Mouse (Mus musculus): ENCODE results near the gene Ccdc73. TPM values are rescaled to one million over a fixed set of nuclear protein-coding genes. Genes with fewer than 3 reads are reported as not detected.

Ccdc73 gene
- polyA plus RNA-seq, 1 experiment from 2014 or later = 5.8 TPM

DNA sequence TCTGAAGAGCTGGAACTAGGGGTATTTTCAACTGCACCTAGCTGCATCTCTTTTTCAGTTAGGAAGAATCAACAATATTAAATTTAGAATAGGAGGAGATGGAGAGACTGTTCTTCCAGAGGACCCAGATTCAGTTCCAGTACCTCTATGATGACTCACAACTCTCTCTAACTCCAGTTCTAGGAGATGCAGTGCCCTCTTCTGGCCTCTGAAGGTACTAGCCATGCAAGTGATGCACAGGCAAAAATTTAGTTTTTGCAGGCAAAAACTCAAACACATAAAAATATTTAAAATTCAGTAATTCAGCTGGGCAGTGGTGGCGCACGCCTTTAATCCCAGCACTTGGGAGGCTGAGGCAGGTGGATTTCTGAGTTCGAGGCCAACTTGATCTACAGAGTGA, 48.1 kb downstream of the Ccdc73 start:
- WGBS = 87% methylated on average over 3 of the region's 3 CpGs
- Histone ChIP-seq H3K27me3 (ENCODE audit: insufficient read depth, low read length) (no peaks in the 10 kb centered on the region), H3K9ac (no peak overlapping the region), H3K4me3 (ENCODE audit: low read depth, low read length) (no peak overlapping the region), H3K4me1 (ENCODE audit: insufficient read depth) (no peaks in the 10 kb centered on the region), H3K9me3 (ENCODE audit: low read depth, low read length) (no peaks in the 10 kb centered on the region), H3K36me3 (ENCODE audit: insufficient read depth) (no peaks in the 10 kb centered on the region), H3K4me2 (no peak overlapping the region), H3K27ac (ENCODE audit: low read depth) (no peak overlapping the region)
- peak; percentile 10; the same call in 1 of the 2 replicates for TF ChIP-seq CTCF (IDR thresholded peaks at IDR 0.05; ENCODE audit: low read depth)
- DNase-seq = peak; percentile 12
- ATAC-seq (ENCODE audit: insufficient read depth) = no peak

- Histone ChIP-seq H3K4me3 (ENCODE audit: low read depth, low read length) (no peak overlapping the region), H3K9me3 (ENCODE audit: low read depth, low read length) (no peaks in the 10 kb centered on the region), H3K4me2 (no peak overlapping the region), H3K27me3 (ENCODE audit: insufficient read depth, low read length) (no peaks in the 10 kb centered on the region), H3K4me1 (ENCODE audit: insufficient read depth) (no peaks in the 10 kb centered on the region), H3K9ac (no peak overlapping the region), H3K27ac (ENCODE audit: low read depth) (no peak overlapping the region), H3K36me3 (ENCODE audit: insufficient read depth) (no peaks in the 10 kb centered on the region)
- 55% methylated on average over 1 of the region's 1 CpGs for WGBS
- no peak for DNase-seq
- ATAC-seq (ENCODE audit: insufficient read depth) = no peak
- no peak for TF ChIP-seq CTCF (IDR thresholded peaks at IDR 0.05; ENCODE audit: low read depth)
Observed at GRCm38 (mm10) chr2:104964492-104964891, 96.9 kb downstream of the Ccdc73 start.

DNA sequence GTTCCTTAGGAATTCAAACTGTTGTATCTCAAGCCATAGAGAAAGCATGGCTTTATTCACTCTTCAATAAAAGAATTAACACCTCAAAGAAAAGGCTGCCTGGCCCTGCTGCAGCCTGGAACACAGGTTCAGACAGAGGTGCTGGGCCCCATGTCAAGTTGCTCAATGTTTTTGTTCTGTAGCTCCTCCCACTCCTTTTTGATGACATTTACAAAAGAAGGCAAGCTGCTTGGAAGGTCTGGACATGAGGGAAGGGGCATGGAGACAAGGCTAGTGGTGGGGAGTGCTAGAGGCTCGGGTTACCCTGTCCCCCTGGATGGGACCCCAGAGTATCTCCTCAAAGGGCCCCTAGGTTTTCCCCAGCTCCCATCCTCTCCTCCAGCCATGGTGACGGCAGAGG, 114.1 kb downstream of the Ccdc73 start:
- no peak overlapping the region for H3K9ac ChIP-seq
- no peak overlapping the region for H3K4me2 ChIP-seq
- DNase-seq (no peak), ATAC-seq (ENCODE audit: insufficient read depth) (no peak)
- no peaks in the 10 kb centered on the region for H3K4me1 ChIP-seq (ENCODE audit: insufficient read depth)
- no peak overlapping the region for H3K4me3 ChIP-seq (ENCODE audit: low read depth, low read length)
- no peaks in the 10 kb centered on the region for H3K27me3 ChIP-seq (ENCODE audit: insufficient read depth, low read length)
- no peaks in the 10 kb centered on the region for H3K36me3 ChIP-seq (ENCODE audit: insufficient read depth)
- WGBS = 17% methylated on average over 2 of the region's 2 CpGs
- no peaks in the 10 kb centered on the region for H3K9me3 ChIP-seq (ENCODE audit: low read depth, low read length)
- TF ChIP-seq CTCF (IDR thresholded peaks at IDR 0.05; ENCODE audit: low read depth) = no peak
- H3K27ac ChIP-seq (ENCODE audit: low read depth) = no peak overlapping the region

DNA sequence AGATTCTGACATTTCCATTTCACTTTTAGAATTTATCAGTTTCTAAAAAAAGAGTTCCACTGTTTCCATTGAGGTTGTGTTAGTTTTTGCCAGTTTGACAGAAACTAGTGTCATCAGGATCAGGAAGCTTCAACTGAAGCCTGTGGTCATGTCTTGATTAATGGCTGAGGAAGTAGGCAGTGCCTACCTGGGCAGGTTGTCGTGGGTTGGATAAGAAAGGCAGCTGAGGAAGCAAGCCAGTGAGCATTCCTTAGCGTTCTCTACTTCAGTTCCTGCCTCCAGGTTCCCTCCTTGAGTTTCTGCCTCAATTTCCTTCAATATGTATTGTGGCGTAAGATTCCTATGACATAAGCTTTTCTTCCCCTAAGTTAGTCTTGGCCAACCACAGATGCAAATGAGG, 118.2 kb downstream of the Ccdc73 start:
- no peaks in the 10 kb centered on the region for H3K4me1 ChIP-seq (ENCODE audit: insufficient read depth)
- no peaks in the 10 kb centered on the region for H3K27me3 ChIP-seq (ENCODE audit: insufficient read depth, low read length)
- DNase-seq (no peak), ATAC-seq (ENCODE audit: insufficient read depth) (no peak)
- H3K9ac ChIP-seq = no peak overlapping the region
- WGBS = 54% methylated on average over 3 of the region's 3 CpGs
- no peak for TF ChIP-seq CTCF (IDR thresholded peaks at IDR 0.05; ENCODE audit: low read depth)
- no peaks in the 10 kb centered on the region for H3K36me3 ChIP-seq (ENCODE audit: insufficient read depth)
- no peak overlapping the region for H3K27ac ChIP-seq (ENCODE audit: low read depth)
- no peak overlapping the region for H3K4me3 ChIP-seq (ENCODE audit: low read depth, low read length)
- H3K9me3 ChIP-seq (ENCODE audit: low read depth, low read length) = no peaks in the 10 kb centered on the region
- H3K4me2 ChIP-seq = no peak overlapping the region

GRCm38 (mm10) chr2:104988974-104989373, 121.4 kb downstream of the Ccdc73 start:
- Histone ChIP-seq H3K4me1 (ENCODE audit: insufficient read depth) (no peaks in the 10 kb centered on the region), H3K27me3 (ENCODE audit: insufficient read depth, low read length) (no peaks in the 10 kb centered on the region), H3K36me3 (ENCODE audit: insufficient read depth) (0 out of 2 replicates have a peak, but pooled peaks cover 4% of the 10 kb centered on the region), H3K27ac (ENCODE audit: low read depth) (no peak overlapping the region), H3K9ac (no peak overlapping the region), H3K9me3 (ENCODE audit: low read depth, low read length) (no peaks in the 10 kb centered on the region), H3K4me2 (no peak overlapping the region), H3K4me3 (ENCODE audit: low read depth, low read length) (no peak overlapping the region)
- no peak for TF ChIP-seq CTCF (IDR thresholded peaks at IDR 0.05; ENCODE audit: low read depth)
- no peak for ATAC-seq (ENCODE audit: insufficient read depth)
- DNase-seq = no peak
- 81% methylated on average over 1 of the region's 1 CpGs for WGBS

- H3K4me1 ChIP-seq (ENCODE audit: insufficient read depth) = no peaks in the 10 kb centered on the region
- H3K9me3 ChIP-seq (ENCODE audit: low read depth, low read length) = no peaks in the 10 kb centered on the region
- H3K27ac ChIP-seq (ENCODE audit: low read depth) = no peak overlapping the region
- no peak for DNase-seq
- no peak for TF ChIP-seq CTCF (IDR thresholded peaks at IDR 0.05; ENCODE audit: low read depth)
- no peak for ATAC-seq (ENCODE audit: insufficient read depth)
- no peaks in the 10 kb centered on the region for H3K27me3 ChIP-seq (ENCODE audit: insufficient read depth, low read length)
- no peak overlapping the region for H3K4me3 ChIP-seq (ENCODE audit: low read depth, low read length)
- 48% methylated on average over 2 of the region's 2 CpGs for whole genome bisulfite sequencing
- no peak overlapping the region for H3K4me2 ChIP-seq
- no peak overlapping the region for H3K9ac ChIP-seq
- H3K36me3 ChIP-seq (ENCODE audit: insufficient read depth) = peaks cover 25% of the 10 kb centered on the region
Observed at GRCm38 (mm10) chr2:104994436-104994835, 126.8 kb downstream of the Ccdc73 start.

DNA sequence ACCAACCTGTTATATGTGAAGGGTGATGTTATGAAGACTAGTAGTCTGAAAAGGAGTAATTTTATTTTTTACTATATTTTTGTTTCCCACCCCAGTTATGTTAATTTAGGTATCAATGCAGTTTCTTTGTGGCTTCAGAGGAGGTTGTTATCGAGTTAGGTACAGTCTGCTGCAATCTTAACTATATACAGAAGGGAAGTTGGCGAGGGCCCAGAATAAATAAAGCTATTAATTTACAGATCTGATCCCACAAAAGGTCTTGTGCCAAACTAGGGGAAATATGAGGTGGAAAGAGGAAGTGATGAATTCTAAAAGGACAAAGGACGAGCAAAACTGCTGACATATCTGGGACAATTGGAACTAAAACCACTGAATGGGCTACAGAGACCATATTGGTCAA, 128.6 kb downstream of the Ccdc73 start:
- no peak overlapping the region for H3K4me3 ChIP-seq (ENCODE audit: low read depth, low read length)
- H3K4me1 ChIP-seq (ENCODE audit: insufficient read depth) = no peaks in the 10 kb centered on the region
- TF ChIP-seq CTCF (IDR thresholded peaks at IDR 0.05; ENCODE audit: low read depth) = no peak
- H3K9me3 ChIP-seq (ENCODE audit: low read depth, low read length) = no peaks in the 10 kb centered on the region
- H3K9ac ChIP-seq = no peak overlapping the region
- ATAC-seq (ENCODE audit: insufficient read depth) (no peak), DNase-seq (no peak)
- H3K4me2 ChIP-seq = no peak overlapping the region
- H3K27ac ChIP-seq (ENCODE audit: low read depth) = no peak overlapping the region
- 74% methylated on average over 3 of the region's 3 CpGs for WGBS
- peaks cover 34% of the 10 kb centered on the region for H3K36me3 ChIP-seq (ENCODE audit: insufficient read depth)
- no peaks in the 10 kb centered on the region for H3K27me3 ChIP-seq (ENCODE audit: insufficient read depth, low read length)

DNA sequence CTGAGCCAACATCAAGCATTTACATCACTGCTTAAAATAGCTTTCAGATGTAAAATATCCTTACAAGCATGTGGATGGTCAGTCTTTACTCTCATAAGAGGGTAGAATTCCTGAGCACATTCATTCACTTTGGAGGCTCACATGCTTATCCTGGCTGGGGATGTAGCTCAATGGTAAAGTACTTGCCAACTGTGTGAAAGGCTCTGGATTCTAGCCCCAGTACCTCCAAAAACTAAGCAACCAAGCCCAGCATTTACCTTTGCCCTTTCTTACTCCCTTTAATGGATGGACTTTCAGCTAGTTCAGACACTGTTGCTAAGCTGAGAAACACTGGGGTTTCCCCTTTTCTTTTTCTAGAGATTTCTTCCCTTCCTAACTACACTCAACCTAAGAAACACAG, 139.6 kb downstream of the Ccdc73 start:
- H3K9me3 ChIP-seq (ENCODE audit: low read depth, low read length) = no peaks in the 10 kb centered on the region
- no peak overlapping the region for H3K9ac ChIP-seq
- no peak for DNase-seq
- no peak overlapping the region for H3K27ac ChIP-seq (ENCODE audit: low read depth)
- H3K4me3 ChIP-seq (ENCODE audit: low read depth, low read length) = no peak overlapping the region
- peaks cover 88% of the 10 kb centered on the region for H3K36me3 ChIP-seq (ENCODE audit: insufficient read depth)
- ATAC-seq (ENCODE audit: insufficient read depth) = no peak
- no peaks in the 10 kb centered on the region for H3K4me1 ChIP-seq (ENCODE audit: insufficient read depth)
- TF ChIP-seq CTCF (IDR thresholded peaks at IDR 0.05; ENCODE audit: low read depth) = no peak
- H3K27me3 ChIP-seq (ENCODE audit: insufficient read depth, low read length) = no peaks in the 10 kb centered on the region
- no peak overlapping the region for H3K4me2 ChIP-seq
